Mouse (Mus musculus): ENCODE measurements around the gene Parn. TPM values are rescaled to one million over a fixed set of nuclear protein-coding genes. Genes with fewer than 3 reads are reported as not detected.
A peak's percentile ranks its signal among the peaks of the same experiment; 100 is the strongest.

Gene Parn
- polyA plus RNA-seq (2014; fragmentation: Nextera tagmentation; extraction: Ambion mirVana), result 40.9 and 41.7 TPM in 2 replicates

DNA sequence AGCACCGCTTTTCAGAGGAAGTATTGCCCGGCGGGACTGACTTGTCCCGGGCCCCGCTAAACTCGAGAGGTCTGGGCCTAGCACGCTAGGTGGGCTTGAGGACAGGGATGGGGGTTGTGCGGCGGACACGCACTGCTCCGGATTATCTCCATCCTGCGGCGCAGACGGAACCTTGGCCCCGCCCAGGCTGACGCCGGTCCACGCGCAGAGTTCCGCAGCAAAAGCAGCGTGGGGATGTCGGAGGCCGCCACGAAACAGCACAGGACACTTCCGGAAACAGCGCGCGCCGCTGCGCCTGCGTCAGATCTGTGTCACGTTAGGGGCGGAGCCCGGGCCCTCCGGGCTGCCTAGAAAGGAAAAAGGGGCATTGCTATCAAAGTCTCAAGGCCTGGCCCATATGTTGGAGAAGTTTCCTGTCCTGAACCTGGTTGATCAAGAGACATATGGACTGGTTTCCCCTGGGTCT, at the start of gene Parn:
TSS of gene Parn (minus strand) at position 293 of the 466 bp plus-strand sequence.
- 0 out of 2 replicates have a peak, but pooled peaks have one; percentile 0 for TF ChIP-seq CTCF (IDR thresholded peaks at IDR 0.05; ENCODE audit: low read depth)
- 0 out of 2 replicates have a peak, but pooled peaks cover 4% of the 10 kb centered on the region for H3K4me1 ChIP-seq (ENCODE audit: insufficient read depth)
- no peaks in the 10 kb centered on the region for H3K9me3 ChIP-seq (ENCODE audit: low read depth, low read length)
- peak within 1 kb of the TSS; percentile 76 for H3K27ac ChIP-seq (ENCODE audit: low read depth)
- under 1% methylated on average over 35 of the region's 35 CpGs for whole genome bisulfite sequencing
- H3K36me3 ChIP-seq (ENCODE audit: insufficient read depth), result peaks cover 22% of the 10 kb centered on the region
- H3K4me2 ChIP-seq, result peak within 1 kb of the TSS; percentile 65
- ATAC-seq (ENCODE audit: insufficient read depth) (peak; percentile 85), DNase-seq (peak; percentile 97)
- no peaks in the 10 kb centered on the region for H3K27me3 ChIP-seq (ENCODE audit: insufficient read depth, low read length)
- peak within 1 kb of the TSS; percentile 67 for H3K9ac ChIP-seq
- peak within 1 kb of the TSS; percentile 67 for H3K4me3 ChIP-seq (ENCODE audit: low read depth, low read length)

DNA sequence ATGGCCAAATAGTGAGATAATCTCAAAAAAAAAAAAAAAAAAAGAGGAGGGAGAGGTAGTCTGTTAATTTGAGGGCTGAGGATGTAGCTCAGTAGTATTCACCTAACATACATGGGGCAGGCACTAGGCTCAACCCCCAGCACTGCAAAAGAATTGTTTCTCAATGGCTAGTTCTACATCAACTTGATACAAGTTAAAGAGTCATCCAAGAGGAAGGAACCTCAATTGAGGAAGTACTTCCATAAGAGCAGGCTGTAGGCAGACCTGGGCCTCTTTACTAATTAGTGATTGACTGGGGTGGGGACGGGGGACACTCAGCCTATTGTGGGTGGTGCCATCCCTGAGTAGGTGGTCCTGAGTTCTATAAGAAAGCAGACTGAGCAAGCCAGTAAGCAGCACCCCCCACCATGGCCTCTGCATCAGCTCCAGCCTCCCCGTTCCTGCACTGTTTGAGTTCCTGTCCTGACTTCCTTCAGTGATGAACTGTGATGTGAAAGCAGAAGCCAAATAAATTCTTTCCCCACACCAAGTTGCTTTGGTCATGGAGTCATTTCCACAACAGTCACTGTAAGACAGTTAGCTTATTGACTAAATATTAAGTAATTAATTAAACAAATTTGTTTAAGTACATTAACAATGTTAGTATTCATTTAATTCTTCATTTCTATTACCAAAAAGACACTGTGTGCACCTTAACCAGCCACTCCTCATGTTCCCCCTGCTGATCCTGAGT, 49.0 kb upstream of the Parn start:
- no peak for TF ChIP-seq CTCF (IDR thresholded peaks at IDR 0.05; ENCODE audit: low read depth)
- H3K36me3 ChIP-seq (ENCODE audit: insufficient read depth), result no peaks in the 10 kb centered on the region
- WGBS, result 81% methylated on average over 2 of the region's 2 CpGs
- no peak overlapping the region for H3K27ac ChIP-seq (ENCODE audit: low read depth)
- H3K27me3 ChIP-seq (ENCODE audit: insufficient read depth, low read length), result no peaks in the 10 kb centered on the region
- no peak overlapping the region for H3K4me3 ChIP-seq (ENCODE audit: low read depth, low read length)
- no peaks in the 10 kb centered on the region for H3K9me3 ChIP-seq (ENCODE audit: low read depth, low read length)
- no peak overlapping the region for H3K9ac ChIP-seq
- no peaks in the 10 kb centered on the region for H3K4me1 ChIP-seq (ENCODE audit: insufficient read depth)
- no peak overlapping the region for H3K4me2 ChIP-seq
- DNase-seq (no peak), ATAC-seq (ENCODE audit: insufficient read depth) (no peak)

DNA sequence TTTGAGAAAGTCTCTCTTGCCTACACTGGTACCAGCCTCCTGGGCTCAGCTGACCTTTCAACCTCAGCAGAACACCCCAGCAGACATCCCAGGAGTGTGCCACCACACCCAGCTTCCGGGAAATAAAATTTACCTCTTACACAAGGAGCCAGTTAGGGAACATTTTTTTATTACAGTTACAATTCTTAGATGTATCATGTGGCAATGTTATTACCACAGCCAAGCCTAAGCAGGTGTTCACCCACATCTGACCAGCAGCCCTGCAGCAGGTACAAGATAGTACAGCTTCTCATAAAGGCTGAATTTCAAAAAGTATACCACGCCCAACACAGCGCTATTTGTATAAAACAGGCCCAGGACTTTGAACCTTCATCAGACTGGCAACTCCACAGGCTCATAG, 46.9 kb upstream of the Parn start:
- TF ChIP-seq CTCF (IDR thresholded peaks at IDR 0.05; ENCODE audit: low read depth), result no peak
- no peak overlapping the region for H3K4me2 ChIP-seq
- no peak for ATAC-seq (ENCODE audit: insufficient read depth)

DNA sequence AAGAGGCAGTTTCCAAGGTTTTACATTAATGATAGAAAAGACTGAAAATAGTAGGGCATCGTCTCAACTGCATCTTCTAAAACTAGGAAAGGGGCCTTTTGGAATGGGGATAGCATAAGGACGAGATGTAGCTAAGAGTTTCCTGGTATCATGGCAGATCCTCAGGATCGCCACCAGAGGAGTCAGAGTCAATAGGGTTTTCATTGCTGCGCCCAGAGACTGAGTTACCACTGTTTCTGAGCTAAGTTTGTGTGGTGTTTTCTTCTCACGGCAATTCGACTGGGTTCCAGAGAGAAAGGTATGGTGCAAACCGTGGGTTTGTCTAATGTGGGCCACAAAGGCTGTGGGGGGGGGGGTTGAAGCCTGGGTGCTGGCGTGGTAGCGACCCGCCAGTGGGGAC, 36.7 kb upstream of the Parn start:
- H3K4me3 ChIP-seq (ENCODE audit: low read depth, low read length), result no peak overlapping the region
- no peak for TF ChIP-seq CTCF (IDR thresholded peaks at IDR 0.05; ENCODE audit: low read depth)
- no peak overlapping the region for H3K4me2 ChIP-seq
- H3K27ac ChIP-seq (ENCODE audit: low read depth), result no peak overlapping the region
- H3K9me3 ChIP-seq (ENCODE audit: low read depth, low read length), result no peaks in the 10 kb centered on the region
- DNase-seq, result no peak
- no peak overlapping the region for H3K9ac ChIP-seq
- H3K4me1 ChIP-seq (ENCODE audit: insufficient read depth), result no peaks in the 10 kb centered on the region
- whole genome bisulfite sequencing, result 92% methylated on average over 8 of the region's 10 CpGs
- peaks cover 31% of the 10 kb centered on the region for H3K36me3 ChIP-seq (ENCODE audit: insufficient read depth)
- no peaks in the 10 kb centered on the region for H3K27me3 ChIP-seq (ENCODE audit: insufficient read depth, low read length)
- no peak for ATAC-seq (ENCODE audit: insufficient read depth)

More for the DNA sequence above, 46.9 kb upstream of the Parn start:
- no peaks in the 10 kb centered on the region for H3K9me3 ChIP-seq (ENCODE audit: low read depth, low read length)
- 80% methylated on average over 3 of the region's 3 CpGs for WGBS
- no peak overlapping the region for H3K4me3 ChIP-seq (ENCODE audit: low read depth, low read length)
- H3K27me3 ChIP-seq (ENCODE audit: insufficient read depth, low read length), result no peaks in the 10 kb centered on the region
- H3K9ac ChIP-seq, result no peak overlapping the region
- no peaks in the 10 kb centered on the region for H3K4me1 ChIP-seq (ENCODE audit: insufficient read depth)
- no peaks in the 10 kb centered on the region for H3K36me3 ChIP-seq (ENCODE audit: insufficient read depth)
- no peak overlapping the region for H3K27ac ChIP-seq (ENCODE audit: low read depth)
- no peak for DNase-seq

DNA sequence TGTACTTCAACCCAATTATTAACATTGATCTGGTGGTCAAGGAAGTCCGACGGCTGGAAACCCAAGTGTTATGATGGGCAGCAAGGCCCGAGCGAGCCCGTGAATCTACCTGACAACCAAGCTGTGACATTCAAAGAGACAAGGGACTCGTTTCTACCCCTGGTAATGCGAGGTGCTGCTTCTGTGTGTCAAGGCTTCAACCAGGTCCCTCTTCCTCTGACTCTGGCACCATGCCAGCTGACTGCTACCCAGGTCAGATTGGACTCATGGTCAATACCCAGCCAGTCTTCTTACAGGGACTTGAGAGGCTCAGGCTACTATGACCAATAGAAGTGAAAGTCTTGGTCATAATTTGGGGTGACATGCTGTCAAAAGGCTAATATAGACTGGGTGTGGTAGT, 34.2 kb upstream of the Parn start:
- H3K36me3 ChIP-seq (ENCODE audit: insufficient read depth), result peaks cover 54% of the 10 kb centered on the region
- H3K27ac ChIP-seq (ENCODE audit: low read depth), result no peak overlapping the region
- H3K9ac ChIP-seq, result no peak overlapping the region
- 87% methylated on average over 7 of the region's 7 CpGs for WGBS
- no peak overlapping the region for H3K4me2 ChIP-seq
- no peaks in the 10 kb centered on the region for H3K27me3 ChIP-seq (ENCODE audit: insufficient read depth, low read length)
- H3K9me3 ChIP-seq (ENCODE audit: low read depth, low read length), result no peaks in the 10 kb centered on the region
- TF ChIP-seq CTCF (IDR thresholded peaks at IDR 0.05; ENCODE audit: low read depth), result no peak
- no peaks in the 10 kb centered on the region for H3K4me1 ChIP-seq (ENCODE audit: insufficient read depth)
- DNase-seq (no peak), ATAC-seq (ENCODE audit: insufficient read depth) (no peak)
- no peak overlapping the region for H3K4me3 ChIP-seq (ENCODE audit: low read depth, low read length)

DNA sequence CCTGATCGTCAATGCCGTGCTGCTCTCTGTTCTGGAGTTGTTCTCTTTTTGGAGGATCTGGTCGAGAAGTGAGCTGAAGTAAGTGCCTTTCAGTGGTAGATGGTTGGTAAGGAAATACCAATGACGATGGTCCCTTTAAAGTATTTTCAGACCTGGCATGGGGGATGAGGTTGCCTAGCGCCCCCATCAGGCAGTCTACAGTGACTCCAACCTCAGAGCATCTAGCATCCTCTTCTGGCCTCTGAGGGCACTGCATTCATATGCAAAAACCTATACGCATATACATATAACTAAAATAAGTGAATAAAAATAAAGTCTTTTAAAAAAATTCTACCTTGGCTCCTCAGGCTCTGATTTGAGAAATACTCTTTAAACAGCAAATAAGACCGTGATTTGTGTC, 31.0 kb upstream of the Parn start:
- Histone ChIP-seq H3K27me3 (ENCODE audit: insufficient read depth, low read length) (no peaks in the 10 kb centered on the region), H3K36me3 (ENCODE audit: insufficient read depth) (peaks cover 73% of the 10 kb centered on the region), H3K9ac (no peak overlapping the region), H3K4me3 (ENCODE audit: low read depth, low read length) (no peak overlapping the region), H3K4me1 (ENCODE audit: insufficient read depth) (no peaks in the 10 kb centered on the region), H3K9me3 (ENCODE audit: low read depth, low read length) (no peaks in the 10 kb centered on the region), H3K27ac (ENCODE audit: low read depth) (no peak overlapping the region), H3K4me2 (no peak overlapping the region)
- 87% methylated on average over 7 of the region's 7 CpGs for WGBS
- peak; percentile 41 for TF ChIP-seq CTCF (IDR thresholded peaks at IDR 0.05; ENCODE audit: low read depth)
- ATAC-seq (ENCODE audit: insufficient read depth), result no peak
- no peak for DNase-seq

DNA sequence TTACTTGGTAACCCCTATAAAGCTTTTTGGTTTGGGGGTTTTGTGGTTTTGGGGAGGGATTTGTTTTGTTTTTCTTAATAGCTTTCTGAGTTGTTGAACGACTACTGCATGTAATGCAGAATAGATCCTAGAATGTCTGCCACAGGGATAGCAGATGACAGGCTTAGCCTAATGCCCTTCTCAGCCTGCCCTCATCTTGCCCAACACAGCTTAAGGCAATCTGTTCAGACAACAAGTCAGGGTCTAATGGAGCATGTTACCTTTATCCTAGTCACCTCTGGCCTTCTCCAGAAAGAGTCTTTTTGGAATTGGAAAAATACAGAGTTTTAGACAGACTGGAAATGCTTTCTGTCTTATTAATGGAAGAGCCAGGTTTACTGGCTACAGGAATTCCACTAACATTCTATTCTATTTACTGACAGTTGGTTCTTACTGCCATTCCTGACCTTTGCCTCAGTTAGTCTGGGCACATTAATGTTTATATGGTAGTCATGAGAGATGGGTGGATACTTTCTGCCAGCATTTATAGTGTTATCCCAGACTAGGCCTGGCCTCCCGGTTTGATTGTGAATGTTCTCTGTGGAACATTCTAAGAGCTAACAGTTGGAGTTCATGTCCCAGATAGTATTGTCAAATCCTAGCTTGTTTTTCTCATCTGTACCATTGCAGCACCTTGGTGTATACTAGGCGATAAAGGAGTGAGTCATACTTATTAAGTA, 10.8 kb upstream of the Parn start:
- Histone ChIP-seq H3K4me3 (ENCODE audit: low read depth, low read length) (no peak overlapping the region), H3K9ac (no peak overlapping the region), H3K4me2 (no peak overlapping the region), H3K4me1 (ENCODE audit: insufficient read depth) (no peaks in the 10 kb centered on the region), H3K9me3 (ENCODE audit: low read depth, low read length) (no peaks in the 10 kb centered on the region), H3K36me3 (ENCODE audit: insufficient read depth) (peaks cover 25% of the 10 kb centered on the region), H3K27me3 (ENCODE audit: insufficient read depth, low read length) (no peaks in the 10 kb centered on the region), H3K27ac (ENCODE audit: low read depth) (no peak overlapping the region)
- TF ChIP-seq CTCF (IDR thresholded peaks at IDR 0.05; ENCODE audit: low read depth), result no peak
- 87% methylated on average over 3 of the region's 3 CpGs for WGBS
- ATAC-seq (ENCODE audit: insufficient read depth) (no peak), DNase-seq (no peak)
